ENCODE assay signal across 9 mouse cellular contexts in genomic region chr16:91561099-91561498, GRCm38 (mm10). TPM values are rescaled to one million over a fixed set of nuclear protein-coding genes. Genes with fewer than 3 reads are reported as not detected.
DNase-seq lines count a peak whose midpoint lies in the region; ATAC-seq and TF ChIP-seq lines count a peak whose summit lies in the region.
"Had no signal": no experiment of that assay in that cellular context is flagged by ENCODE, and none has a peak within 500 bp of the region (broad histone marks: within the 10 kb centered on the region; RNA-seq: fewer than 3 reads in every experiment).

No protein-coding gene starts in this region.

- ATAC-seq in heart, postnatal 0 days (ENCODE audit: insufficient read depth, low read depth) = peak; percentile 75
- ATAC-seq in hematopoietic stem cell, adult 5-6 weeks (replicated peaks in 1 of 2; ENCODE audit: insufficient read depth in 1 of 2, low FRiP score in 2 of 2, low TSS enrichment in 1 of 2, low read depth in 1 of 2, poor library complexity in 2 of 2, severe bottlenecking in 2 of 2) = peak; percentile 22 to 48; a peak in 2 of 4 replicates
- peak; percentile 63; the same call in 1 of the 2 replicates for ATAC-seq in midbrain, embryonic 13.5 days

- H3K4me1 ChIP-seq in heart, postnatal 0 days (ENCODE audit: control insufficient read depth, insufficient read depth) = peaks cover 8% of the 10 kb centered on the region; the same call in 1 of the 2 replicates
- H3K4me1 ChIP-seq in midbrain, embryonic 13.5 days (replicated peaks) = no peaks in the 10 kb centered on the region

- H3K4me3 ChIP-seq in heart, postnatal 0 days (ENCODE audit: low read depth, low read length) = no peak overlapping the region
- H3K4me3 ChIP-seq in midbrain, embryonic 13.5 days (replicated peaks) = no peak overlapping the region
- H3K4me3 ChIP-seq: limb, embryonic 15.5 days had no signal

- TF ChIP-seq CTCF in heart, postnatal 0 days (IDR thresholded peaks at IDR 0.05; ENCODE audit: low read depth) = peak; percentile 76

- no peak for TF ChIP-seq EP300 in heart, postnatal 0 days (IDR thresholded peaks at IDR 0.05; ENCODE audit: low read depth)

- no peaks in the 10 kb centered on the region for H3K27me3 ChIP-seq in heart, postnatal 0 days (ENCODE audit: control insufficient read depth, insufficient read depth, low read length)
- H3K27me3 ChIP-seq in midbrain, embryonic 13.5 days = no peaks in the 10 kb centered on the region
- H3K27me3 ChIP-seq: limb, embryonic 15.5 days had no signal

- peaks cover 73% of the 10 kb centered on the region for H3K36me3 ChIP-seq in heart, postnatal 0 days (replicated peaks; ENCODE audit: control insufficient read depth, insufficient read depth, low read length)
- H3K36me3 ChIP-seq in midbrain, embryonic 13.5 days = peaks cover 53% of the 10 kb centered on the region

- DNase-seq in heart, postnatal 0 days (ENCODE audit: low spot score) = peak; percentile 90
- DNase-seq in heart, postnatal 25 days (ENCODE audit: low spot score) = no peak
- DNase-seq in CD4-positive helper T cell, adult 2 months (ENCODE audit: low read depth, low spot score) = peak; percentile 54
- DNase-seq in cerebellum, adult 18-20 months = peak; percentile 49 to 53
- DNase-seq in layer of hippocampus, postnatal 25 days (ENCODE audit: extremely low spot score in 1 of 2, low spot score in 1 of 2) = no peak
- no peak for DNase-seq in spleen, adult 12 weeks (ENCODE audit: low spot score)

- no peak overlapping the region for H3K27ac ChIP-seq in heart, postnatal 0 days (ENCODE audit: low read depth)
- no peak overlapping the region for H3K27ac ChIP-seq in midbrain, embryonic 13.5 days
- H3K27ac ChIP-seq: limb, embryonic 15.5 days had no signal

- no peaks in the 10 kb centered on the region for H3K9me3 ChIP-seq in heart, postnatal 0 days (replicated peaks; ENCODE audit: control insufficient read depth, low read length)
- no peaks in the 10 kb centered on the region for H3K9me3 ChIP-seq in midbrain, embryonic 13.5 days
- H3K9me3 ChIP-seq: limb, embryonic 15.5 days had no signal

- no peak overlapping the region for H3K4me2 ChIP-seq in heart, postnatal 0 days (ENCODE audit: low read depth, low read length)
- peak overlapping the region; percentile 30; the same call in 1 of the 2 replicates for H3K4me2 ChIP-seq in midbrain, embryonic 13.5 days (replicated peaks)
- H3K4me2 ChIP-seq: limb, embryonic 15.5 days had no signal

- 35% methylated on average over 9 of the region's 9 CpGs for WGBS in heart, postnatal 0 days
- 54% methylated on average over 9 of the region's 9 CpGs for WGBS in midbrain, embryonic 13.5 days

- no peak overlapping the region for H3K9ac ChIP-seq in heart, postnatal 0 days (replicated peaks; ENCODE audit: low read depth, low read length)
- H3K9ac ChIP-seq in midbrain, embryonic 13.5 days (replicated peaks) = no peak overlapping the region
- H3K9ac ChIP-seq: limb, embryonic 15.5 days had no signal

- intact Hi-C loops in heart, postnatal 25 days (cut with DNase I) = loop anchor here (1.0 to 5.0 kb wide), 2 partner anchors 34 to 49 kb away; no protein-coding TSS in a partner anchor

RNA-seq across cellular contexts. Expression of gene Ifngr2, which starts 14.2 kb away (rescaled TPM):
- 77.7 and 87.6 TPM in 2 replicates for total RNA-seq in heart, postnatal 0 days (2014; rRNA removed; ENCODE audit: low replicate concordance)
- 149 and 175 TPM in 2 replicates for polyA plus RNA-seq in heart, postnatal 0 days (2015; fragmentation: Nextera tagmentation; extraction: Ambion mirVana)
- 100 to 1,000 TPM; 153 to 157 TPM for total RNA-seq in heart, postnatal 25 days (2021)
- total RNA-seq in hematopoietic stem cell, adult 5-6 weeks (2017) = 7.1 and 7.5 TPM in 2 replicates
- polyA plus RNA-seq in midbrain, embryonic 13.5 days (2015; fragmentation: Nextera tagmentation; extraction: Ambion mirVana) = 57.6 and 63.5 TPM in 2 replicates
- total RNA-seq in layer of hippocampus, postnatal 25 days (2021) = 10 to 100 TPM; 61.5 to 71.9 TPM

RNA-seq across cellular contexts. Expression of gene Tmem50b, which starts 36.5 kb away (rescaled TPM):
- total RNA-seq in heart, postnatal 0 days (2014; rRNA removed; ENCODE audit: low replicate concordance) = 54.6 and 62.6 TPM in 2 replicates
- 51.1 and 55.7 TPM in 2 replicates for polyA plus RNA-seq in heart, postnatal 0 days (2015; fragmentation: Nextera tagmentation; extraction: Ambion mirVana)
- total RNA-seq in heart, postnatal 25 days (2021) = 10 to 100 TPM; 65.5 to 74.3 TPM
- 11.6 and 21.4 TPM in 2 replicates for total RNA-seq in hematopoietic stem cell, adult 5-6 weeks (2017)
- polyA plus RNA-seq in midbrain, embryonic 13.5 days (2015; fragmentation: Nextera tagmentation; extraction: Ambion mirVana) = 50.5 and 55.1 TPM in 2 replicates
- total RNA-seq in layer of hippocampus, postnatal 25 days (2021) = 100 to 1,000 TPM; 105 to 120 TPM

RNA-seq across cellular contexts. Expression of gene Dnajc28, which starts 57.7 kb away (rescaled TPM):
- total RNA-seq in heart, postnatal 0 days (2014; rRNA removed; ENCODE audit: low replicate concordance) = 4.6 and 10.7 TPM in 2 replicates
- 9.9 and 15.2 TPM in 2 replicates for polyA plus RNA-seq in heart, postnatal 0 days (2015; fragmentation: Nextera tagmentation; extraction: Ambion mirVana)
- total RNA-seq in heart, postnatal 25 days (2021) = 10 to 100 TPM; 24.4 to 25.9 TPM
- total RNA-seq in hematopoietic stem cell, adult 5-6 weeks (2017) = 8.1 and 10.9 TPM in 2 replicates
- 7.2 and 8.0 TPM in 2 replicates for polyA plus RNA-seq in midbrain, embryonic 13.5 days (2015; fragmentation: Nextera tagmentation; extraction: Ambion mirVana)
- 10 to 100 TPM in 1 of 2 experiments, 1 to 10 TPM in 1; 8.2 to 10.3 TPM for total RNA-seq in layer of hippocampus, postnatal 25 days (2021)

Comparison
In these comparisons a context has a peak if more than half of its experiments do, and no peak if none do; other contexts are left out.
1. DNase-seq: peak in heart, postnatal 0 days (single experiment), CD4-positive helper T cell, adult 2 months (single experiment) and cerebellum, adult 18-20 months (2 of 2); none in heart, postnatal 25 days (single experiment), layer of hippocampus, postnatal 25 days (0 of 2) and spleen, adult 12 weeks (single experiment).
2. Peak in every context shown above with its lines, with median percentiles within 50 percentile points of each other: ATAC-seq.